Mouse (Mus musculus) erythroblast, embryonic 14.5 days (primary cell): ENCODE measurements around the gene Epm2a. TPM values are rescaled to one million over a fixed set of nuclear protein-coding genes. Genes with fewer than 3 reads are reported as not detected.
"Not testable (repeated sequence)": the region's sequence is repeated elsewhere in the genome, so short reads cannot be mapped to it uniquely, and the experiment has no call there.

Source experiments
- H3K27me3 ChIP-seq: 2 replicates; pipeline ENCODE4 v1.6.1; 2012; ENCODE audit warnings: inconsistent platforms; ENCODE audit not compliant: control insufficient read depth
- H3K36me3 ChIP-seq: 2 replicates; pipeline ENCODE4 v1.6.1; 2012; ENCODE audit warnings: mild to moderate bottlenecking, inconsistent platforms; ENCODE audit not compliant: control insufficient read depth
- H3K4me1 ChIP-seq: 2 replicates; pipeline ENCODE4 v1.6.1; 2012; ENCODE audit warnings: inconsistent platforms; ENCODE audit not compliant: control insufficient read depth
- H3K4me3 ChIP-seq: replicated peaks from 2 replicates; pipeline ENCODE3; 2012; ENCODE audit warnings: moderate library complexity, mild to moderate bottlenecking, inconsistent platforms
- H3K9me3 ChIP-seq: 2 replicates; pipeline ENCODE4 v1.6.1; 2012; ENCODE audit warnings: low read length, inconsistent platforms, mixed read lengths; ENCODE audit not compliant: control insufficient read depth
- GATA1 ChIP-seq: IDR thresholded peaks from 2 replicates; pipeline ENCODE4 v1.6.1; 2012; ENCODE audit warnings: low read length, inconsistent platforms, mixed read lengths
- TAL1 ChIP-seq: IDR thresholded peaks from 3 replicates; pipeline ENCODE4 v1.6.1; 2012; ENCODE audit warnings: low read length, inconsistent platforms, mixed read lengths
- polyA plus RNA-seq: library from polyadenylated mRNA; stranded (reverse); fragments of >175 nt; gene quantifications from 2 replicates; pipeline ENCODE4 v1.2.3, GENCODE M21; 2012

The Epm2a gene
- 0.02 TPM in 1 of 2 replicates, not detected in the other for polyA plus RNA-seq

DNA sequence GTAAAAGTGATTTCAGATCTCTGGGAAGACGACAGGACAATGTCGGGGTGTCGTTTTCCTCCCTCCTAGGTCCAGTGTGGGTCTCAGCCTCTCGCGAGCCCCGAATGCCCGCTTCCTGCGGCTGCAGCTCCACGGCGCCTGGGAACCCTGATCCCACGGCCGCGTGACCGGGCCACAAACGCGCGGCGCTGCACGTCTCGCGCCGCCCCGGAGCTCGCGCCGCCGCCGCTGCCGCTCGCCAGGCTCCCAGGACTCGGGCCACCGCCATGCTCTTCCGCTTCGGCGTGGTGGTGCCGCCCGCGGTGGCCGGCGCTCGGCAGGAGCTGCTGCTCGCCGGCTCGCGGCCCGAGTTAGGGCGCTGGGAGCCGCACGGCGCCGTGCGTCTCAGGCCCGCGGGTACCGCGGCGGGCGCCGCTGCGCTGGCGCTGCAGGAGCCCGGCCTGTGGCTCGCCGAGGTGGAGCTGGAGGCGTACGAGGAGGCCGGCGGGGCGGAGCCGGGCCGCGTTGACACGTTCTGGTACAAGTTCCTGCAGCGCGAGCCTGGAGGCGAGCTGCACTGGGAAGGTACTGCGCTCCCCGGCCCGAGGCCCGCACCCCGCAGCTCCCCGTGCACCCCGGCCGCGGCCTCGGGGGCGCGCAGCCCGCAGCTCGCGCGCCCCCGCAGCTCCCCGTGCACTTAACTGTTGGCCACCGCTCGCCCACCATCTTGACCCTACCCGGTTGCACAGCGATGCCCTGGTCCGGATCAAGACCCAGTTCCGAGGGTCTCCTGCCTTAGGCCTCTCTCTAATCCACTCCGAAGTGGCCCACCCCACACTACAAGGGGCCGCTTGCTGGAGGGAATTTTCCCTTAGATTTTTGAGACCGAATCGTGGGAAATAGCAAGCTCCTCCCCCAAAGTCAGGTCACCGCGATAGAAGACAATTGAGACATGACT is at the start of gene Epm2a:
TSS of gene Epm2a (plus strand) at position 200 of the 937 bp plus-strand sequence.
- TF ChIP-seq GATA1 (no peak), TAL1 (no peak)
- H3K36me3 ChIP-seq: no peaks in the 10 kb centered on the region
- peaks cover 8% of the 10 kb centered on the region for H3K27me3 ChIP-seq
- H3K4me3 ChIP-seq: peak within 1 kb of the TSS; percentile 73
- peaks cover 17% of the 10 kb centered on the region for H3K4me1 ChIP-seq
- no peaks in the 10 kb centered on the region for H3K9me3 ChIP-seq

DNA sequence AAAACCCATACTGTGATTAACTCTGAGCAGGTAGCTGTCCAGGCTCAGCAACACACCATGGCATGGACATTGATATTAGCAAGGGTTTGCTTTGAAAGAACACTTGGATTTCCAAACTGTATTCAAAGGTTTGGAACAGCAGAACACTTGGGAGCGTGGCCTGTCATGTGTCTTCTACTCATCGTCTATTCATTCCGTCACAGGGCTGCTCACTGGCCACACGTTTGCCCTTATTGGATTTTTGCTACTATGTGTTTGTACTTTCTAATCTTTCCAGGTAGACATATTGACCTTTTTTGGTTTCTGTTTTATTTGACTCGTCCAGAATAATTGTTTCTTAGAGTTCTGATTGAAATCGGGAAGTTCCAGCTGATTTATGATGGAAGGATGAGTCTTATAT is 44.8 kb upstream of the Epm2a start:
- Histone ChIP-seq H3K27me3 (no peaks in the 10 kb centered on the region), H3K4me3 (no peak overlapping the region), H3K4me1 (peaks cover 3% of the 10 kb centered on the region), H3K9me3 (no peaks in the 10 kb centered on the region), H3K36me3 (peaks cover 78% of the 10 kb centered on the region)
- TF ChIP-seq TAL1 (no peak), GATA1 (no peak)

GRCm38 (mm10) chr10:11305365-11306053 is 37.7 kb upstream of the Epm2a start:
- Histone ChIP-seq H3K4me3 (no peak overlapping the region), H3K4me1 (peaks cover 11% of the 10 kb centered on the region), H3K36me3 (peaks cover 64% of the 10 kb centered on the region), H3K27me3 (no peaks in the 10 kb centered on the region), H3K9me3 (no peaks in the 10 kb centered on the region)
- no peak for TF ChIP-seq GATA1
- TF ChIP-seq TAL1: no peak

GRCm38 (mm10) chr10:11306054-11306367 is 37.2 kb upstream of the Epm2a start:
- no peaks in the 10 kb centered on the region for H3K27me3 ChIP-seq
- no peak overlapping the region for H3K4me3 ChIP-seq
- H3K9me3 ChIP-seq: no peaks in the 10 kb centered on the region
- H3K36me3 ChIP-seq: peaks cover 67% of the 10 kb centered on the region
- peaks cover 13% of the 10 kb centered on the region for H3K4me1 ChIP-seq
- TF ChIP-seq GATA1 (no peak), TAL1 (no peak)

GRCm38 (mm10) chr10:11309866-11310265 is 33.3 kb upstream of the Epm2a start:
- Histone ChIP-seq H3K4me1 (peaks cover 16% of the 10 kb centered on the region), H3K4me3 (no peak overlapping the region), H3K36me3 (peaks cover 55% of the 10 kb centered on the region), H3K9me3 (no peaks in the 10 kb centered on the region), H3K27me3 (no peaks in the 10 kb centered on the region)
- TF ChIP-seq GATA1 (no peak), TAL1 (no peak)

GRCm38 (mm10) chr10:11310481-11310880 is 32.7 kb upstream of the Epm2a start:
- peaks cover 16% of the 10 kb centered on the region for H3K4me1 ChIP-seq
- no peaks in the 10 kb centered on the region for H3K27me3 ChIP-seq
- H3K9me3 ChIP-seq: no peaks in the 10 kb centered on the region
- peaks cover 50% of the 10 kb centered on the region for H3K36me3 ChIP-seq
- TF ChIP-seq TAL1: no peak
- TF ChIP-seq GATA1: no peak
- H3K4me3 ChIP-seq: no peak overlapping the region

DNA sequence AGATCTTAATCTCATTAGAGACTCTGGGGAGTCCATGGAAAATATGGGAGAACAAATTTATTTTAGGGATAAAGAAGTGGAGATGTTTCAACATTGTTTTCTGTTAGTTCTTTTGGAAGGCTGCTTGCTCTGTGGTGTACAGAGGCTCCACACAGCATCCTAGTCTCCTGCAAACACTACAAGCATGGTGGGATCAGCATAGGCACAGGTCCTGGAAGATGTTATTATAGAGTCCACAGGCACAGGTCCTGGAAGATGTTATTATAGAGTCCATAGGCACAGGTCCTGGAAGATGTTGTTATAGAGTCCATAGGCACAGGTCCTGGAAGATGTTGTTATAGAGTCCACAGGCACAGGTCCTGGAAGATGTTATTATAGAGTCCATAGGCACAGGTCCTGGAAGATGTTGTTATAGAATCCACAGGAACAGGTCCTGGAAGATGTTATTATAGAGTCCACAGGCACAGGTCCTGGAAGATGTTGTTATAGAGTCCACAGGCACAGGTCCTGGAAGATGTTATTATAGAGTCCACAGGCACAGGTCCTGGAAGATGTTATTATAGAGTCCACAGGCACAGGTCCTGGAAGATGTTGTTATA is 25.2 kb upstream of the Epm2a start:
- not testable (repeated sequence) for H3K36me3 ChIP-seq, H3K9me3 ChIP-seq, H3K27me3 ChIP-seq, H3K4me3 ChIP-seq
- peaks cover 26% of the 10 kb centered on the region for H3K4me1 ChIP-seq

- Histone ChIP-seq H3K36me3 (no peaks in the 10 kb centered on the region; the same call in 1 of the 2 replicates), H3K4me1 (peaks cover 38% of the 10 kb centered on the region), H3K4me3 (no peak overlapping the region), H3K27me3 (no peaks in the 10 kb centered on the region), H3K9me3 (no peaks in the 10 kb centered on the region)
- no peak for TF ChIP-seq GATA1
- no peak for TF ChIP-seq TAL1
Observed at GRCm38 (mm10) chr10:11319446-11319970, 23.7 kb upstream of the Epm2a start.

GRCm38 (mm10) chr10:11322316-11322715 is 20.9 kb upstream of the Epm2a start:
- no peak for TF ChIP-seq TAL1
- no peak for TF ChIP-seq GATA1
- Histone ChIP-seq H3K36me3 (no peaks in the 10 kb centered on the region; the same call in 1 of the 2 replicates), H3K4me3 (no peak overlapping the region), H3K9me3 (no peaks in the 10 kb centered on the region), H3K27me3 (no peaks in the 10 kb centered on the region), H3K4me1 (peaks cover 48% of the 10 kb centered on the region)
